Mouse (Mus musculus) ES-E14 (cell line): ENCODE measurements around the gene Myh10. TPM values are rescaled to one million over a fixed set of nuclear protein-coding genes. Genes with fewer than 3 reads are reported as not detected.

ENCODE experiments used
- DNase-seq: peaks from one replicate; pipeline ENCODE4 v3.0.0-alpha.2; 2013; ENCODE audit warnings: low read depth, low spot score
- H3K27ac ChIP-seq: 2 replicates; pipeline ENCODE4 v1.5.1; 2012; ENCODE audit warnings: low read depth, mild to moderate bottlenecking, low read length, moderate library complexity, mixed read lengths; ENCODE audit not compliant: poor library complexity, insufficient read depth, severe bottlenecking
- H3K36me3 ChIP-seq: 2 replicates; pipeline ENCODE4 v1.6.1; 2012; ENCODE audit warnings: mild to moderate bottlenecking, low read length, moderate library complexity, mixed read lengths; ENCODE audit not compliant: control insufficient read depth, poor library complexity, insufficient read depth, severe bottlenecking
- H3K4me1 ChIP-seq, 2 experiments: fragments of 150-350 bp in 1 of 2; sonication (generic) in 1 of 2; 2 replicates each; pipeline ENCODE4 v1.6.1; 2012; ENCODE audit warnings: low read length in 2 of 2, mild to moderate bottlenecking in 1 of 2, mixed read lengths in 1 of 2; ENCODE audit not compliant: control insufficient read depth in 2 of 2, insufficient read depth in 2 of 2, poor library complexity in 1 of 2
- H3K4me3 ChIP-seq, 2 experiments: fragments of 150-350 bp in 1 of 2; sonication (generic) in 1 of 2; 2 replicates each; pipeline ENCODE4 v1.5.1; 2012; ENCODE audit warnings: low read length in 2 of 2, low read depth in 1 of 2, mild to moderate bottlenecking in 1 of 2, mixed read lengths in 1 of 2; ENCODE audit not compliant: insufficient read depth in 1 of 2, poor library complexity in 1 of 2, severe bottlenecking in 1 of 2
- H3K9ac ChIP-seq: 2 replicates; pipeline ENCODE4 v1.6.1; 2012; ENCODE audit warnings: low read depth, mild to moderate bottlenecking, low read length, mixed read lengths; ENCODE audit not compliant: poor library complexity, insufficient read depth, severe bottlenecking
- H3K9me3 ChIP-seq: fragments of 150-350 bp; sonication (generic); 2 replicates; pipeline ENCODE4 v1.6.1; 2012; ENCODE audit warnings: low read depth, mild to moderate bottlenecking, low read length; ENCODE audit not compliant: control insufficient read depth, insufficient read depth
- CHD2 ChIP-seq: IDR thresholded peaks from 2 replicates; pipeline ENCODE4 v1.6.1; 2014; ENCODE audit warnings: mild to moderate bottlenecking, low read depth, low read length, inconsistent platforms
- HCFC1 ChIP-seq: IDR thresholded peaks from 2 replicates; pipeline ENCODE4 v1.6.1; 2012; ENCODE audit warnings: low read length, inconsistent platforms, borderline replicate concordance; ENCODE audit not compliant: insufficient read depth
- MAFK ChIP-seq: IDR thresholded peaks from 2 replicates; pipeline ENCODE4 v1.6.1; 2014; ENCODE audit warnings: mild to moderate bottlenecking, low read depth, low read length, inconsistent platforms; ENCODE audit not compliant: insufficient read depth
- ZC3H11A ChIP-seq: IDR thresholded peaks from 2 replicates; pipeline ENCODE4 v1.6.1; 2012; ENCODE audit warnings: low read depth, mild to moderate bottlenecking, inconsistent platforms, low read length, borderline replicate concordance
- ZNF384 ChIP-seq: IDR thresholded peaks from 2 replicates; pipeline ENCODE4 v1.6.1; 2012; ENCODE audit warnings: low read depth, low read length, inconsistent platforms
- in situ Hi-C, 2 experiments: fragments of 600-800 bp; cut with MboI; formaldehyde crosslinking; loops; one replicate each; pipeline ENCODE4 v1.15.1; 2025; ENCODE audit warnings: low sequenced_read_pairs in 2 of 2, inconsistent platforms in 1 of 2; ENCODE audit not compliant: unreplicated experiment in 2 of 2
- total RNA-seq: library from RNA; depleted of rRNA; stranded (reverse); fragments of 300-350 nt; gene quantifications from 2 replicates; pipeline ENCODE4 v1.2.3, GENCODE M21; 2012

The Myh10 gene
- total RNA-seq, 1 experiment, result 107 TPM

GRCm38 (mm10) chr11:68833593-68833992, 142.2 kb downstream of the Myh10 start:
- DNase-seq, result no peak
- in situ Hi-C loops, result no loop called here
- H3K4me3 ChIP-seq, result no peak overlapping the region
- no peaks in the 10 kb centered on the region for H3K4me1 ChIP-seq
- H3K9ac ChIP-seq, result no peak overlapping the region
- no peak overlapping the region for H3K27ac ChIP-seq
- H3K36me3 ChIP-seq, result peaks cover 19% of the 10 kb centered on the region
- H3K9me3 ChIP-seq, result no peaks in the 10 kb centered on the region
- TF ChIP-seq HCFC1, result no peak
- TF ChIP-seq MAFK, result no peak
- TF ChIP-seq CHD2, result no peak
- no peak for TF ChIP-seq ZC3H11A
- TF ChIP-seq ZNF384, result no peak

- H3K36me3 ChIP-seq, result peaks cover 21% of the 10 kb centered on the region
- H3K4me3 ChIP-seq, result no peak overlapping the region
- no peak overlapping the region for H3K9ac ChIP-seq
- no peaks in the 10 kb centered on the region for H3K4me1 ChIP-seq
- DNase-seq, result no peak
- H3K27ac ChIP-seq, result no peak overlapping the region
- in situ Hi-C loops, result no loop called here
- TF ChIP-seq HCFC1 (no peak), ZC3H11A (no peak), MAFK (no peak), ZNF384 (no peak), CHD2 (no peak)
- H3K9me3 ChIP-seq, result no peaks in the 10 kb centered on the region
Measured at GRCm38 (mm10) chr11:68835034-68835433, 143.7 kb downstream of the Myh10 start.

- Histone ChIP-seq H3K9me3 (no peaks in the 10 kb centered on the region), H3K9ac (no peak overlapping the region), H3K4me3 (no peak overlapping the region), H3K4me1 (no peaks in the 10 kb centered on the region), H3K36me3 (peaks cover 13% of the 10 kb centered on the region), H3K27ac (no peak overlapping the region)
- TF ChIP-seq ZC3H11A, result no peak
- no peak for TF ChIP-seq MAFK
- no peak for TF ChIP-seq HCFC1
- no peak for TF ChIP-seq ZNF384
- no peak for TF ChIP-seq CHD2
- in situ Hi-C loops, result no loop called here
- DNase-seq, result no peak
Measured at GRCm38 (mm10) chr11:68839606-68840005, 148.2 kb downstream of the Myh10 start.

- in situ Hi-C loops, result no loop called here
- Histone ChIP-seq H3K4me1 (peaks cover 0 to 5% of the 10 kb centered on the region in 2 experiments; a peak in 1 of 4 replicates), H3K36me3 (no peaks in the 10 kb centered on the region), H3K4me3 (no peak overlapping the region), H3K27ac (no peak overlapping the region), H3K9me3 (no peaks in the 10 kb centered on the region), H3K9ac (no peak overlapping the region)
- TF ChIP-seq HCFC1, result no peak
- TF ChIP-seq MAFK, result no peak
- TF ChIP-seq ZNF384, result no peak
- TF ChIP-seq ZC3H11A, result no peak
- no peak for TF ChIP-seq CHD2
- DNase-seq, result no peak
Measured at GRCm38 (mm10) chr11:68850862-68851261, 159.5 kb downstream of the Myh10 start.
